Mouse (Mus musculus): Measurements from ENCODE around the gene Dnal4. TPM values are rescaled to one million over a fixed set of nuclear protein-coding genes. Genes with fewer than 3 reads are reported as not detected.

The Dnal4 gene
- polyA plus RNA-seq, 1 experiment from 2014 or later, result 101 TPM

DNA sequence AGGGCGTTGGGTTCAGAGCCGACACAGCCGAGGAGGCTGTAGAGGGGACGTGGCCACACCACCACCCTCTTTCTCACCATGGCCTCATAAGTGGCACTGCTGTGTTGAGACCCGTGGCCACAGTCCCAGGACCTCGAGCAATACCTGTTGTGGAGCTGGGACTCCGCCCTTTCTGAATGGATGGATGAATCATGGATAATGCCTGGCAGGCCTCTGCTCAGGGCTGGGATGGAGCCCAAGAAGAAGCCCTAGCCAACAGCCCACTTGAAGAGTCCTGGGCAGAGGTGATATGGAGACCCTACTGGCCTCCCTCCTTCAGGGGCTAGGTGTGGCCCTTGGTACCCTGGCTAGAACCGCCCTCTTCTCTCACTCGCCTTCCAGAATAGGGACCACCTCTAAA is 14.6 kb downstream of the Dnal4 start:
- no peak for DNase-seq (ENCODE audit: low spot score)
- H3K36me3 ChIP-seq (ENCODE audit: control insufficient read depth, insufficient read depth, low read length), result peaks cover 29% of the 10 kb centered on the region
- H3K4me3 ChIP-seq (ENCODE audit: low read depth, low read length), result no peak overlapping the region
- no peaks in the 10 kb centered on the region for H3K9me3 ChIP-seq (replicated peaks; ENCODE audit: control insufficient read depth, low read length)
- no peak overlapping the region for H3K27ac ChIP-seq (ENCODE audit: low read depth, low read length)
- no peak for ATAC-seq
- 96% methylated on average over 9 of the region's 9 CpGs for WGBS
- no peak overlapping the region for H3K4me2 ChIP-seq (ENCODE audit: low read length)
- no peaks in the 10 kb centered on the region for H3K27me3 ChIP-seq (replicated peaks; ENCODE audit: control insufficient read depth, insufficient read depth, low read length)
- peaks cover 8% of the 10 kb centered on the region; the same call in 1 of the 2 replicates for H3K4me1 ChIP-seq (ENCODE audit: control insufficient read depth, insufficient read depth, low read length)
- H3K9ac ChIP-seq (ENCODE audit: low read length), result no peak overlapping the region

- Histone ChIP-seq H3K4me1 (ENCODE audit: control insufficient read depth, insufficient read depth, low read length) (peaks cover 6% of the 10 kb centered on the region), H3K4me3 (ENCODE audit: low read depth, low read length) (no peak overlapping the region), H3K9ac (ENCODE audit: low read length) (no peak overlapping the region), H3K27me3 (replicated peaks; ENCODE audit: control insufficient read depth, insufficient read depth, low read length) (no peaks in the 10 kb centered on the region), H3K4me2 (ENCODE audit: low read length) (no peak overlapping the region), H3K36me3 (ENCODE audit: control insufficient read depth, insufficient read depth, low read length) (peaks cover 32% of the 10 kb centered on the region), H3K9me3 (replicated peaks; ENCODE audit: control insufficient read depth, low read length) (no peaks in the 10 kb centered on the region), H3K27ac (ENCODE audit: low read depth, low read length) (no peak overlapping the region)
- no peak for DNase-seq (ENCODE audit: low spot score)
- ATAC-seq, result no peak
- WGBS, result 83% methylated on average over 6 of the region's 6 CpGs
Observed at GRCm38 (mm10) chr15:79760956-79761355, 16.7 kb downstream of the Dnal4 start.

GRCm38 (mm10) chr15:79757118-79757517 is 20.5 kb downstream of the Dnal4 start:
- 96% methylated on average over 3 of the region's 3 CpGs for WGBS
- no peak for DNase-seq (ENCODE audit: low spot score)
- no peak overlapping the region for H3K4me2 ChIP-seq (ENCODE audit: low read length)

GRCm38 (mm10) chr15:79755977-79756625 is 21.5 kb downstream of the Dnal4 start:
- no peak overlapping the region for H3K9ac ChIP-seq (ENCODE audit: low read length)
- no peak for DNase-seq (ENCODE audit: low spot score)
- peaks cover 6% of the 10 kb centered on the region for H3K4me1 ChIP-seq (ENCODE audit: control insufficient read depth, insufficient read depth, low read length)
- no peak overlapping the region for H3K4me3 ChIP-seq (ENCODE audit: low read depth, low read length)
- WGBS, result 65% methylated on average over 8 of the region's 8 CpGs
- H3K4me2 ChIP-seq (ENCODE audit: low read length), result no peak overlapping the region
- H3K36me3 ChIP-seq (ENCODE audit: control insufficient read depth, insufficient read depth, low read length), result peaks cover 3% of the 10 kb centered on the region; the same call in 1 of the 2 replicates
- H3K27me3 ChIP-seq (replicated peaks; ENCODE audit: control insufficient read depth, insufficient read depth, low read length), result no peaks in the 10 kb centered on the region
- no peak for ATAC-seq
- no peaks in the 10 kb centered on the region for H3K9me3 ChIP-seq (replicated peaks; ENCODE audit: control insufficient read depth, low read length)
- no peak overlapping the region for H3K27ac ChIP-seq (ENCODE audit: low read depth, low read length)

More at GRCm38 (mm10) chr15:79757118-79757517, 20.5 kb downstream of the Dnal4 start:
- Histone ChIP-seq H3K27ac (ENCODE audit: low read depth, low read length) (no peak overlapping the region), H3K9ac (ENCODE audit: low read length) (no peak overlapping the region), H3K9me3 (replicated peaks; ENCODE audit: control insufficient read depth, low read length) (no peaks in the 10 kb centered on the region), H3K27me3 (replicated peaks; ENCODE audit: control insufficient read depth, insufficient read depth, low read length) (no peaks in the 10 kb centered on the region), H3K4me3 (ENCODE audit: low read depth, low read length) (no peak overlapping the region), H3K4me1 (ENCODE audit: control insufficient read depth, insufficient read depth, low read length) (peaks cover 6% of the 10 kb centered on the region), H3K36me3 (ENCODE audit: control insufficient read depth, insufficient read depth, low read length) (peaks cover 10% of the 10 kb centered on the region)
- ATAC-seq, result no peak

DNA sequence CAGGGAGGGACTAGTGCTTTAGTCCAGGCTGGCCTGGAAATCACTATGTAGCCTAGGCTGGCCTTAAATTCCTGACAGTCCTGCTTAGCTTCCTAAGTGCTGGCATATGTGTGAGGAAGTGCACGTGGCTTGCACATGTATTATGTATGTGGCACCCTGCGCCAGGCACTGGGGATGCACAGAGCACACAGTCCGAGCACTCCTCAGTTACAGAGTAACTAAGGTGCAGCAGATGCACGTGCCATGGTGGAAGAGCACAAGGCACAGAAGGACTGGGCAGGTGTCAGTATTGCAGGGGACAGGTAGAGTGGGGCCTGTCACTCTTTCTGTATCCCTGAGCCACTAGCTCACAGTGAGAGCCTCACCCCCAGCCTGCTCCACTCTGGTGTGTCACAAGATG is 22.5 kb downstream of the Dnal4 start:
- Histone ChIP-seq H3K9ac (ENCODE audit: low read length) (no peak overlapping the region), H3K4me2 (ENCODE audit: low read length) (no peak overlapping the region), H3K27ac (ENCODE audit: low read depth, low read length) (no peak overlapping the region), H3K4me3 (ENCODE audit: low read depth, low read length) (no peak overlapping the region), H3K36me3 (ENCODE audit: control insufficient read depth, insufficient read depth, low read length) (peaks cover 3% of the 10 kb centered on the region; the same call in 1 of the 2 replicates), H3K27me3 (replicated peaks; ENCODE audit: control insufficient read depth, insufficient read depth, low read length) (no peaks in the 10 kb centered on the region), H3K9me3 (replicated peaks; ENCODE audit: control insufficient read depth, low read length) (no peaks in the 10 kb centered on the region), H3K4me1 (ENCODE audit: control insufficient read depth, insufficient read depth, low read length) (peaks cover 6% of the 10 kb centered on the region)
- 85% methylated on average over 4 of the region's 4 CpGs for WGBS
- ATAC-seq (no peak), DNase-seq (ENCODE audit: low spot score) (no peak)

DNA sequence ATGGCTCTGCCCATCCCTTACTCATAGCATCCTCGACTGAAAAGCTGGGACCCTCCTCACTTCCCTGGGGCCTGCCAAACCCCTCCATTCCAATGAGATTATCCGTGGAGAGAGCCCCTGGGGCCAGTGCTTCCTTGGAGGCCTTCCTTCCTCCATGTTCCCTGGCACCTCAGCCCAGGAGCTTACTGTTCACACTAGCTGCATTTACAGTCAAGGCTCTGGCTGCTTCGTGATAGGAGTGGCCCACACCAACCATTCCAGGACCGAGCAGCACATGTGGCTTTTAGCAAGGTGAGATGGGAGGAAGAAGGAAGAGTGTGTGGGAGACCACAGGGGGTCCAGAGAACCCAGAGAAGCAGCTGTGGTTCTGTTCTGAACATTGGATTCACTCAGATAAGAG is 23.8 kb downstream of the Dnal4 start:
- DNase-seq (ENCODE audit: low spot score) (no peak), ATAC-seq (no peak)
- H3K9me3 ChIP-seq (replicated peaks; ENCODE audit: control insufficient read depth, low read length), result no peaks in the 10 kb centered on the region
- H3K27ac ChIP-seq (ENCODE audit: low read depth, low read length), result no peak overlapping the region
- no peaks in the 10 kb centered on the region for H3K27me3 ChIP-seq (replicated peaks; ENCODE audit: control insufficient read depth, insufficient read depth, low read length)
- WGBS, result 63% methylated on average over 4 of the region's 4 CpGs
- peaks cover 6% of the 10 kb centered on the region for H3K4me1 ChIP-seq (ENCODE audit: control insufficient read depth, insufficient read depth, low read length)
- no peak overlapping the region for H3K4me3 ChIP-seq (ENCODE audit: low read depth, low read length)
- no peak overlapping the region for H3K4me2 ChIP-seq (ENCODE audit: low read length)
- no peak overlapping the region for H3K9ac ChIP-seq (ENCODE audit: low read length)
- H3K36me3 ChIP-seq (ENCODE audit: control insufficient read depth, insufficient read depth, low read length), result peaks cover 3% of the 10 kb centered on the region; the same call in 1 of the 2 replicates

- 86% methylated on average over 3 of the region's 3 CpGs for WGBS
- no peak for ATAC-seq
Observed at GRCm38 (mm10) chr15:79753420-79753752, 24.3 kb downstream of the Dnal4 start.

GRCm38 (mm10) chr15:79752742-79753419 is 24.8 kb downstream of the Dnal4 start:
- H3K4me1 ChIP-seq (ENCODE audit: control insufficient read depth, insufficient read depth, low read length), result peaks cover 6% of the 10 kb centered on the region
- H3K9me3 ChIP-seq (replicated peaks; ENCODE audit: control insufficient read depth, low read length), result no peaks in the 10 kb centered on the region
- no peak overlapping the region for H3K4me3 ChIP-seq (ENCODE audit: low read depth, low read length)
- 25% methylated on average over 11 of the region's 11 CpGs for WGBS
- no peak overlapping the region for H3K9ac ChIP-seq (ENCODE audit: low read length)
- no peak overlapping the region for H3K4me2 ChIP-seq (ENCODE audit: low read length)
- H3K27me3 ChIP-seq (replicated peaks; ENCODE audit: control insufficient read depth, insufficient read depth, low read length), result no peaks in the 10 kb centered on the region
- ATAC-seq, result peak; percentile 68
- no peak overlapping the region for H3K27ac ChIP-seq (ENCODE audit: low read depth, low read length)
- peaks cover 3% of the 10 kb centered on the region; the same call in 1 of the 2 replicates for H3K36me3 ChIP-seq (ENCODE audit: control insufficient read depth, insufficient read depth, low read length)
- peak; percentile 74 for DNase-seq (ENCODE audit: low spot score)

More at GRCm38 (mm10) chr15:79753420-79753752, 24.3 kb downstream of the Dnal4 start:
- Histone ChIP-seq H3K4me3 (ENCODE audit: low read depth, low read length) (no peak overlapping the region), H3K9ac (ENCODE audit: low read length) (no peak overlapping the region), H3K9me3 (replicated peaks; ENCODE audit: control insufficient read depth, low read length) (no peaks in the 10 kb centered on the region), H3K36me3 (ENCODE audit: control insufficient read depth, insufficient read depth, low read length) (peaks cover 3% of the 10 kb centered on the region; the same call in 1 of the 2 replicates), H3K27me3 (replicated peaks; ENCODE audit: control insufficient read depth, insufficient read depth, low read length) (no peaks in the 10 kb centered on the region), H3K4me1 (ENCODE audit: control insufficient read depth, insufficient read depth, low read length) (peaks cover 6% of the 10 kb centered on the region), H3K4me2 (ENCODE audit: low read length) (no peak overlapping the region), H3K27ac (ENCODE audit: low read depth, low read length) (no peak overlapping the region)
- no peak for DNase-seq (ENCODE audit: low spot score)

- no peak for ATAC-seq
- Histone ChIP-seq H3K4me3 (ENCODE audit: low read depth, low read length) (no peak overlapping the region), H3K9ac (ENCODE audit: low read length) (no peak overlapping the region), H3K36me3 (ENCODE audit: control insufficient read depth, insufficient read depth, low read length) (no peaks in the 10 kb centered on the region), H3K4me2 (ENCODE audit: low read length) (no peak overlapping the region), H3K27ac (ENCODE audit: low read depth, low read length) (no peak overlapping the region), H3K9me3 (replicated peaks; ENCODE audit: control insufficient read depth, low read length) (no peaks in the 10 kb centered on the region), H3K27me3 (replicated peaks; ENCODE audit: control insufficient read depth, insufficient read depth, low read length) (no peaks in the 10 kb centered on the region), H3K4me1 (ENCODE audit: control insufficient read depth, insufficient read depth, low read length) (peaks cover 6% of the 10 kb centered on the region)
- DNase-seq (ENCODE audit: low spot score), result no peak
- WGBS, result 85% methylated on average over 17 of the region's 17 CpGs
Observed at GRCm38 (mm10) chr15:79751772-79752171, 25.9 kb downstream of the Dnal4 start.
